Mouse (Mus musculus): ENCODE data around the gene Ttc7. TPM values are rescaled to one million over a fixed set of nuclear protein-coding genes. Genes with fewer than 3 reads are reported as not detected.

Gene Ttc7
- total RNA-seq, 1 experiment = 2.7 TPM

- Histone ChIP-seq H3K4me3 (ENCODE audit: insufficient read depth in 1 of 2, low read depth in 1 of 2, low read length in 2 of 2, poor library complexity in 1 of 2, severe bottlenecking in 1 of 2) (no peak overlapping the region), H3K9ac (ENCODE audit: insufficient read depth, low read depth, low read length, poor library complexity, severe bottlenecking) (no peak overlapping the region), H3K4me1 (ENCODE audit: control insufficient read depth in 2 of 2, insufficient read depth in 2 of 2, low read length in 2 of 2, poor library complexity in 1 of 2) (no peaks in the 10 kb centered on the region), H3K9me3 (ENCODE audit: control insufficient read depth, insufficient read depth, low read depth, low read length) (no peaks in the 10 kb centered on the region), H3K36me3 (ENCODE audit: control insufficient read depth, insufficient read depth, low read length, poor library complexity, severe bottlenecking) (no peaks in the 10 kb centered on the region; the same call in 1 of the 2 replicates), H3K27ac (ENCODE audit: insufficient read depth, low read depth, low read length, poor library complexity, severe bottlenecking) (no peak overlapping the region)
- TF ChIP-seq ZC3H11A (IDR thresholded peaks at IDR 0.05; ENCODE audit: borderline replicate concordance, low read depth, low read length) = no peak
- TF ChIP-seq CHD2 (IDR thresholded peaks at IDR 0.05; ENCODE audit: low read depth, low read length) = no peak
- TF ChIP-seq ZNF384 (IDR thresholded peaks at IDR 0.05; ENCODE audit: low read depth, low read length) = no peak
- TF ChIP-seq HCFC1 (IDR thresholded peaks at IDR 0.05; ENCODE audit: borderline replicate concordance, insufficient read depth, low read length) = no peak
- TF ChIP-seq MAFK (IDR thresholded peaks at IDR 0.05; ENCODE audit: insufficient read depth, low read depth, low read length) = no peak
- DNase-seq (ENCODE audit: low read depth, low spot score) = no peak
- in situ Hi-C loops (cut with MboI; ENCODE audit: low sequenced_read_pairs in 2 of 2, unreplicated experiment in 2 of 2) = no loop called here
These were observed 60.5 kb downstream of the Ttc7 start for GRCm38 (mm10) chr17:87343060-87343703.

- H3K9ac ChIP-seq (ENCODE audit: insufficient read depth, low read depth, low read length, poor library complexity, severe bottlenecking) = no peak overlapping the region
- no peak for DNase-seq (ENCODE audit: low read depth, low spot score)
- TF ChIP-seq ZC3H11A (IDR thresholded peaks at IDR 0.05; ENCODE audit: borderline replicate concordance, low read depth, low read length) (no peak), ZNF384 (IDR thresholded peaks at IDR 0.05; ENCODE audit: low read depth, low read length) (no peak), CHD2 (IDR thresholded peaks at IDR 0.05; ENCODE audit: low read depth, low read length) (no peak), HCFC1 (IDR thresholded peaks at IDR 0.05; ENCODE audit: borderline replicate concordance, insufficient read depth, low read length) (no peak), MAFK (IDR thresholded peaks at IDR 0.05; ENCODE audit: insufficient read depth, low read depth, low read length) (no peak)
- in situ Hi-C loops (cut with MboI; ENCODE audit: low sequenced_read_pairs in 2 of 2, unreplicated experiment in 2 of 2) = no loop called here
- H3K4me1 ChIP-seq (ENCODE audit: control insufficient read depth in 2 of 2, insufficient read depth in 2 of 2, low read length in 2 of 2, poor library complexity in 1 of 2) = peaks cover 0 to 6% of the 10 kb centered on the region in 2 experiments; a peak in 2 of 4 replicates
- H3K4me3 ChIP-seq (ENCODE audit: insufficient read depth in 1 of 2, low read depth in 1 of 2, low read length in 2 of 2, poor library complexity in 1 of 2, severe bottlenecking in 1 of 2) = no peak overlapping the region
- H3K9me3 ChIP-seq (ENCODE audit: control insufficient read depth, insufficient read depth, low read depth, low read length) = no peaks in the 10 kb centered on the region
- H3K36me3 ChIP-seq (ENCODE audit: control insufficient read depth, insufficient read depth, low read length, poor library complexity, severe bottlenecking) = no peaks in the 10 kb centered on the region; the same call in 1 of the 2 replicates
- no peak overlapping the region for H3K27ac ChIP-seq (ENCODE audit: insufficient read depth, low read depth, low read length, poor library complexity, severe bottlenecking)
These were observed 62.0 kb downstream of the Ttc7 start for GRCm38 (mm10) chr17:87344441-87345251.

GRCm38 (mm10) chr17:87345252-87345593 is 62.5 kb downstream of the Ttc7 start:
- TF ChIP-seq ZC3H11A (IDR thresholded peaks at IDR 0.05; ENCODE audit: borderline replicate concordance, low read depth, low read length) (no peak), ZNF384 (IDR thresholded peaks at IDR 0.05; ENCODE audit: low read depth, low read length) (no peak), MAFK (IDR thresholded peaks at IDR 0.05; ENCODE audit: insufficient read depth, low read depth, low read length) (no peak), CHD2 (IDR thresholded peaks at IDR 0.05; ENCODE audit: low read depth, low read length) (no peak)
- no peaks in the 10 kb centered on the region; the same call in 1 of the 2 replicates for H3K36me3 ChIP-seq (ENCODE audit: control insufficient read depth, insufficient read depth, low read length, poor library complexity, severe bottlenecking)
- H3K9ac ChIP-seq (ENCODE audit: insufficient read depth, low read depth, low read length, poor library complexity, severe bottlenecking) = no peak overlapping the region
- in situ Hi-C loops (cut with MboI; ENCODE audit: low sequenced_read_pairs in 2 of 2, unreplicated experiment in 2 of 2) = no loop called here
- peaks cover 0 to 7% of the 10 kb centered on the region in 2 experiments; a peak in 2 of 4 replicates for H3K4me1 ChIP-seq (ENCODE audit: control insufficient read depth in 2 of 2, insufficient read depth in 2 of 2, low read length in 2 of 2, poor library complexity in 1 of 2)
- H3K4me3 ChIP-seq (ENCODE audit: insufficient read depth in 1 of 2, low read depth in 1 of 2, low read length in 2 of 2, poor library complexity in 1 of 2, severe bottlenecking in 1 of 2) = no peak overlapping the region
- H3K9me3 ChIP-seq (ENCODE audit: control insufficient read depth, insufficient read depth, low read depth, low read length) = no peaks in the 10 kb centered on the region
- DNase-seq (ENCODE audit: low read depth, low spot score) = no peak
- H3K27ac ChIP-seq (ENCODE audit: insufficient read depth, low read depth, low read length, poor library complexity, severe bottlenecking) = no peak overlapping the region

GRCm38 (mm10) chr17:87348353-87348752 is 65.7 kb downstream of the Ttc7 start:
- Histone ChIP-seq H3K9ac (ENCODE audit: insufficient read depth, low read depth, low read length, poor library complexity, severe bottlenecking) (no peak overlapping the region), H3K27ac (ENCODE audit: insufficient read depth, low read depth, low read length, poor library complexity, severe bottlenecking) (no peak overlapping the region), H3K4me1 (ENCODE audit: control insufficient read depth in 2 of 2, insufficient read depth in 2 of 2, low read length in 2 of 2, poor library complexity in 1 of 2) (peaks cover 2 to 32% of the 10 kb centered on the region in 2 experiments; a peak in 2 of 4 replicates), H3K36me3 (ENCODE audit: control insufficient read depth, insufficient read depth, low read length, poor library complexity, severe bottlenecking) (no peaks in the 10 kb centered on the region; the same call in 1 of the 2 replicates), H3K4me3 (ENCODE audit: insufficient read depth in 1 of 2, low read depth in 1 of 2, low read length in 2 of 2, poor library complexity in 1 of 2, severe bottlenecking in 1 of 2) (no peak overlapping the region), H3K9me3 (ENCODE audit: control insufficient read depth, insufficient read depth, low read depth, low read length) (no peaks in the 10 kb centered on the region)
- in situ Hi-C loops (cut with MboI; ENCODE audit: low sequenced_read_pairs in 2 of 2, unreplicated experiment in 2 of 2) = no loop called here
- TF ChIP-seq CHD2 (IDR thresholded peaks at IDR 0.05; ENCODE audit: low read depth, low read length) (no peak), MAFK (IDR thresholded peaks at IDR 0.05; ENCODE audit: insufficient read depth, low read depth, low read length) (no peak), ZNF384 (IDR thresholded peaks at IDR 0.05; ENCODE audit: low read depth, low read length) (no peak), HCFC1 (IDR thresholded peaks at IDR 0.05; ENCODE audit: borderline replicate concordance, insufficient read depth, low read length) (no peak), ZC3H11A (IDR thresholded peaks at IDR 0.05; ENCODE audit: borderline replicate concordance, low read depth, low read length) (no peak)
- no peak for DNase-seq (ENCODE audit: low read depth, low spot score)
